Mouse (Mus musculus) lung, postnatal 14 days (tissue): ENCODE data around the gene Prdm13.

Source experiments
- DNase-seq: peaks from one replicate; pipeline ENCODE4 v3.0.0; 2021

Prdm13 gene

GRCm38 (mm10) chr4:21685595-21686091, at the start of gene Prdm13:
Gene Prdm13 (minus strand): TSS chr4:21685963.
- no peak for DNase-seq

DNA sequence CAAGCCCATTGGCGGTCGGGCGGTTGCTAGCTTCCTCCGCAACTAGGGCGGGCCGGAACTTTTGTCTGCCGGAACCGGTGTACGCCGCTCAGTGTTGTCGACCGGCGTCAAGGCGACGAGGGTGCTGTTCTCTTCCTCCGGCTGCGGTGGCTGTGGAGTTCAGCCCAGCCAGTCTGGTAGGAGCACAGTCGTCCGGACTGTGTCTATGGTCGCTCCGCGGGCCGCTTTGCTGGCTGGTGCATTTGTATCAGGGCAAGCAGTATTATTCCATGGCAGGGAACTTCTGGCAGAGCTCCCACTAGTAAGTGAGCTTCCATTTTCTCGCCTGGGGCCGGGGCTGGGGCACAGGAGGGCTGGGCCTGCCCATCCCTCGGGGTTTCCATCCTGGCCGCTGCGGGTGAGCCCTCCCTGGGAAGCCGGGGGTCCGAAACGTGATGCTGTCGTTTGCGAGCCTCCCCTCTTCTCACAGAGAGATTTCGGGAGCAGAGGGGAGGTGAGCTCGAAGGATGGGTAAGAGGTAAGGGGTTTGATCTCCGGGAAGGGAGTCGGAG, 41.9 kb upstream of the Prdm13 start, which contains the start of gene Ccnc:
Gene Ccnc, plus strand, starts transcription at position 87 of the 551 bp plus-strand sequence.
- peak; percentile 92 for DNase-seq

DNA sequence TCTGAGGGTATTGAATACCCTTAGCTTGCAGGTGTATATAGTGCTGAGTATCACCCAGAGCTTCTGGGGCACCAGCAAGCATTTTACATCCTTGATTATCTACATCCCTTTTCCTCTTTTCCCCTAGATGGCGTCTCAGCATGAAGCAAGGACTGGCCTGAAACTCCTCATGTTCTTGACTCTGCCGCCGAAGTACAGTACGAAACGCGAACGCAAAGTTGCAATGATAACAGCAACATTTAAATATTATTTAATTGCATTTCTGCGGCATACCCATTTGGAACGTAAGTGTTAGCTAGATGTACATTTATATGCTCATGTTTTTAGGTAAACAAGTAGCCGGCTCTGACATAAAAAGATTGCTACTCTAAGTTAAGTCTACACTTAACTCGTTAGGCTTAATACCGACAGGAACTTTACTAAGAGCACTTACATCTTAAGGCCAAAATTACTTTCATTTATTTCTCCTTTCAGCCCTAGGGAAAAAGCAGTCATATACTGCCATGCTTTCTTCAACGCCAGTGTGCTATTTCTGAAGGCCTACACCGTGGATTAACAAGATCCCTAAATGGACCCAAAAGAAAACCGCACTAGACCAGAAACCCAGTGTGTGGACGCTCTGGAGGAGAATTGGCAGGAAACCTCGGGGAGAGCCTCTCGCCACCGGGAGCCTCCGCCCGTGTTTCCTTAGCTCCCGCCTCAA, 41.3 kb upstream of the Prdm13 start:
- DNase-seq = peak; percentile 17

DNA sequence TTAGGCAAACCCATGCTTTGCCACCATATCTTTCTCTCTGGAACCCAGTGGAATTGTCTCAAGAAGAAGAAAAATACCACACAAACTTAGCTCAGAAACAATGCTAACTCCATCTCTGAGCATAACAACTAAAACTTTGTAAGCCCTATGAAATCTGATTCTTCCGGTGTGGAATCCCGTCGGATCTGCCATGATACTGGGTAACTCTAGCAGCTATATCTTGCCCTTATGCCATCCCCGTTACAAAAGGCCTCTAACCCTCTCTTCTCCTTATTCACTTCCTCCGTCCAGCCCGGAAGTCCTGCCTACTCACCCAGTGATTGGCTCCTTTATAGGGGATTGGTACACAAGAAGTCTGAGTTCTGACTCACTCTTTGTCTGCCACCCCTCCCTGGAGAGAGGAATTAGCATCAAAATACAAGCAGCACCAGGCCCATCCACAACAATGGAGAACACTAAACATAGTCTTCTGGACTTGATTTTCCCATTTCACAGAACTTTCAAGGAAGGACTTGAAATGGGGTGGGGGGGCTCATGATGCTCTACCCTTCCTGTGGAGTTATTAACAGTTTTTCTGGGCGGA, 37.1 kb upstream of the Prdm13 start:
- no peak for DNase-seq

- peak; percentile 82 for DNase-seq
Observed at GRCm38 (mm10) chr4:21712147-21712546, 26.4 kb upstream of the Prdm13 start.

- DNase-seq = no peak
Observed at GRCm38 (mm10) chr4:21705046-21705445, 19.3 kb upstream of the Prdm13 start.

- peak; percentile 56 for DNase-seq
Observed at GRCm38 (mm10) chr4:21695638-21696254, 10.0 kb upstream of the Prdm13 start.

GRCm38 (mm10) chr4:21690221-21690620, 4.5 kb upstream of the Prdm13 start:
- DNase-seq = no peak

GRCm38 (mm10) chr4:21689492-21689941, 3.8 kb upstream of the Prdm13 start:
- no peak for DNase-seq

- DNase-seq = peak; percentile 7
Observed at GRCm38 (mm10) chr4:21688703-21689200, 3.0 kb upstream of the Prdm13 start.

- no peak for DNase-seq
Observed at GRCm38 (mm10) chr4:21687783-21688702, 2.3 kb upstream of the Prdm13 start.

DNA sequence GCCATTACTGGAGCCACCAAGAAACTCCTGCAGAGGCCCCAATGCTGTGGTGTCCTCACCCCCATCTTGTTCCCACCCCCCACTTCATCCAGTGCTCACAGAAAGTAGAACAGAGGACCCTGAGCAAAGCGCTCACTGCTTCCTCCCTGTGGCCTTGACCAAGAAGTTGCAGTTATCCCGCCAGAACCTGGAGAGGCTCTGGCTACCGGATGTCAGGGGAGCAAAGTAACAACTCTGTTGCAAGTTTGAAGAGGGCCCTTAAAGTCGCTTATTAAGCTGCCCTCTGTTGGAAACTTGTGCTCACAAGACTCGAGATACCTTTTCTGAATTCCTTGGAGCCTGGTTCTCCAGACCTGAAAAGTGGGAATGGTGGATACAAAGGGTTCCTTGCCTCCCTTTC, 1.2 kb upstream of the Prdm13 start:
- no peak for DNase-seq

DNA sequence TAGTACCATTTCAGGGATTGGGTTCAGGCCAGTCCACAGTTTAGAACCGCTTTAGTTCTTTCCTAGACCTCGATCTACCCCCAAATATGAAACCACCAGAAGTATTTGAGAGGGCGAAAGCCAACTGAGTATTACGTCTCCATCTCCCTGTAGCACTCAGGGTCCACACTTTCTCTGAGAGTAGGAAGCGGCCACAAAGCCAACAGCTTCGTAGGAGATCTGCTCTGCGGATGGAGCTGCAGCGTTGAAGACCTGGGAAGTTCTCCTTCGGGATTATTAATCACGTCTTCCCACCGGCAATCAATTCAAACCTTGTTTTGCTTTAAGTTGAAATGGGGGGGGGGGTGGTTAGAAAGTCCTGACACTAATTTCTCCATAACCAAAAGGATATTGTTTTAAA, 653 bp upstream of the Prdm13 start:
- no peak for DNase-seq

DNA sequence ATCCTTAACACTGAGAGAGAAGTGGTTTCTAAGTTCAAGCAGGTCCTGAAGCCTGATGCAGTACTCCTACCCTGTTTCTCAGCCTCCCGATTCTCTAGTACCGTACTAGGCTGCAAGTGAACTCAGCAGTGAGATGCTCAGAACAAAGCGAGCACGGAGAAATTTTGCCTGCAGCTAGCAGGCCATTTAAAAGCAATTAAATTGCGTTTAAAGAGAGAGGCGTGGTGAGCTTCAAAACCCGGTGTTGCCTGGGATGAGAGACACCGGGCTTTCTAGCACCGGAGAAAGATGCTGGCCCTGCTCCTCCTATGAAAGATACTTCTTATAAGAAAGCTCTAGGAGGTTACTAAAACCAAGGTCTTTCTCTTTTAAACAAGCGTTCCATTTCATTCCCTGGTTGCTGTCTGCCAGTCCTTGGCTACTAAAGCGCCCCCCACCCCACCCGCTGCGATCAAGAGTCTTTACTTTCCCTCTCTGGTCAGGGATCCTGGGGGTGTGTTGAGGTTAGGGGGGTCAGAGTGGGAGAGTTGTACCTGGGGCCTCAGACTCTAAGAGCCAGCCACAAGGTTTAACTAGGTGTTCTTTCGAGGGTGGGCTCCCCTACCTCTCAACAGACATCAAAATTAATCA, 1.3 kb downstream of the Prdm13 start:
- DNase-seq = no peak

DNA sequence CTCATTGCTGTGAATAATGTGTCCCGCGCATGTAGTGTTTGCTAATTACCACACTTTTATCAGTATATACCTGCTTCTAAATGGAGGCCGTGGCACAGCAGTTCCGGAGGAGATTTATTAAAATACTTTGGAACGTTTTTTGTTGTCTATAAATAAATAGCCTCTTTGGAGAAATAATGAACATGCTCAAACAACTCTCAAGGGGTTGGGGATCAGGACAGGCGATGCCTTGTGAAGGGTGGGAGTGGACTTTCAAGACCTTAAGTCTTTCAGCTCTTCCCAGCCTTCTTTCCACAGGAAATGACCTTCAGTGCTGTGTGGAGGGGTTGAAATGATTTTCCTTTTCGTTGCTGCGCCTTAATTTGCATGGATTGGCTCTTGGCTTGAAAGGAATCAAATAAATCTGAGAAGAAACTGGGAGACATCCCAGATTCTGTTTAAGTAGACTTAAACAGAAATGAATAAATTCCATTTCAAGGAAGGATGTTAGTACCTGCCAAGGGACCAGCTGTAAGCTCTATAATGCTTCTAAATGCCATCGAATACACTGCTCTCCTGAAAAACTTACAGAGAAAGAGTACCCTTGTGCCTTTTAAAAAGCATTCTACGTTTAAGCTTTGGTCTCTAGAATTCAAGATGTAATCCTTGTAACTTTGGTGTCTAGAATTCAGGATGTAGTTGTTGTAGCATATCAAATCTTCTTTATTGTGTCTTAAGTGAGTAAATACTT, 3.2 kb downstream of the Prdm13 start:
- no peak for DNase-seq

- DNase-seq = no peak
Observed at GRCm38 (mm10) chr4:21680971-21681370, 4.8 kb downstream of the Prdm13 start.

- DNase-seq = no peak
Observed at GRCm38 (mm10) chr4:21679624-21680480, 5.9 kb downstream of the Prdm13 start.

DNA sequence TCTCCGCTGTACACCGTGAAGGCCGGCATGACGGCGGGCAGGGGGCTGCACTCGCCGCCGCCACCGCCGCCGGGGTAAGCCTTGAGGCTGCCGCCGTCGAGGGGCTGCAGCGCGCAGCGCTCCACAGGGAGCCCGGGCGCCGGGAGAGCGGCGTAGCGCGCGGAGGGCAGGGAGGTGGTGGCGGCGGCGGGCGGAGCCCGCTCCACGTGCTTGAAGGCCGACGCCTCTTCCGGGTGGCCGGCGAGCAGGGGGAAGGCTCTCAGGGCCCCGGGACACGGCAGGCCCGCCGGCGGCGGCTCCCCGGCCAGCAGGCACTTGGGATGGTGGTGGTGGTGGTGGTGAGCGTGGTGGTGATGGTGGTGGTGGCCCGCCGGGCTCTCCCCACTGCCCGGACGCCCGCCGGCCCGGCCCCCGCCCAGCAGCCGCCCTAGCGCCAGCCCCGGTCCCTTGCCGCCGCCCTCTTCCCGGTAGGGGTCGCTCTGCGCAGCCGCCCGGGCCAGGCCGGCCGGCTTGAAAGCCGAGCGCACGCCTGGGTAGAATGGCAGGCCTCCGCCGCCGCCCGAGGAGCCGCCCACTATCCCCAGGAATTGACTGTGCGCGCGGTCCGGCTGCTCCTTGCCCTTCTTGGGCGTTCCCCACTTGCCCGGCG, 6.7 kb downstream of the Prdm13 start:
- DNase-seq = no peak
